13 mouse cellular contexts compared by ENCODE assay signal in genomic region chr10:61412910-61413625, GRCm38 (mm10). TPM values are rescaled to one million over a fixed set of nuclear protein-coding genes. Genes with fewer than 3 reads are reported as not detected.
DNase-seq lines count a peak whose midpoint lies in the region; TF ChIP-seq lines count a peak whose summit lies in the region.
"Had no signal": no experiment of that assay in that cellular context is flagged by ENCODE, and none has a peak within 500 bp of the region (broad histone marks: within the 10 kb centered on the region; RNA-seq: fewer than 3 reads in every experiment).

No protein-coding gene starts in this region.

- TF ChIP-seq POLR2A in liver, adult 2 months (IDR thresholded peaks at IDR 0.05; ENCODE audit: extremely low read depth, insufficient read depth, low read length) = no peak

- H3K4me3 ChIP-seq in liver, adult 2 months (ENCODE audit: insufficient read depth, low read depth, low read length) = no peak overlapping the region
- H3K4me3 ChIP-seq: hindbrain, embryonic 10.5 days; kidney, embryonic 15.5 days; left cerebral cortex, adult 2 months had no signal

- H3K79me2 ChIP-seq in liver, adult 2 months (ENCODE audit: control insufficient read depth, insufficient read depth, low read length) = no peaks in the 10 kb centered on the region

- peak; percentile 25 for DNase-seq in spleen, adult 12 weeks (ENCODE audit: low spot score)
- no peak for DNase-seq in spleen, adult 18-20 months
- peak; percentile 45 for DNase-seq in c-Kit-positive CD71-negative TER-119-negative erythroid progenitor cells, embryonic 14.5 days (ENCODE audit: low read depth)
- DNase-seq in liver, adult 2 months (ENCODE audit: extremely low read depth, low read depth, low spot score) = peak; percentile 88
- DNase-seq in cerebellum, postnatal 10 days = no peak
- DNase-seq in layer of hippocampus, adult 11-12 months (ENCODE audit: low spot score) = no peak
- DNase-seq in cerebellum, adult 9-11 months = no peak
- DNase-seq: adrenal gland, adult 8-10 months; cerebellum, adult 8-10 months; lung, postnatal 14 days had no signal

- 12% methylated on average over 21 of the region's 21 CpGs for WGBS in liver, adult 2 months

- no peak overlapping the region for H3K9ac ChIP-seq in liver, adult 2 months (ENCODE audit: low read depth, low read length)
- H3K9ac ChIP-seq: kidney, embryonic 15.5 days had no signal

- H3K4me1 ChIP-seq in liver, adult 2 months (ENCODE audit: control insufficient read depth, insufficient read depth, low read length) = peaks cover 10% of the 10 kb centered on the region

- H3K27ac ChIP-seq in liver, adult 2 months (replicated peaks; ENCODE audit: insufficient read depth, low read depth, low read length) = peak overlapping the region; percentile 45
- H3K27ac ChIP-seq: hindbrain, embryonic 10.5 days; kidney, embryonic 15.5 days; left cerebral cortex, adult 2 months had no signal

- no peaks in the 10 kb centered on the region for H3K27me3 ChIP-seq in liver, adult 2 months (ENCODE audit: control insufficient read depth, insufficient read depth, low read length)

- no peak for TF ChIP-seq CTCF in liver, adult 2 months (IDR thresholded peaks at IDR 0.05; ENCODE audit: low read depth, low read length)

- no peaks in the 10 kb centered on the region for H3K36me3 ChIP-seq in liver, adult 2 months (ENCODE audit: control insufficient read depth, insufficient read depth, low read length)
- H3K36me3 ChIP-seq: hindbrain, embryonic 10.5 days; kidney, embryonic 15.5 days had no signal

RNA-seq across cellular contexts. Expression of gene Nodal, which starts 4.7 kb away (rescaled TPM):
- 0.18 and 0.27 TPM in 2 replicates for total RNA-seq in liver, adult 2 months (2014; rRNA removed)
- 0.06 and 0.17 TPM in 2 replicates for polyA plus RNA-seq in liver, adult 2 months (2012; rRNA removed)
- total RNA-seq: adrenal gland, adult 8-10 months; left cerebral cortex, adult 2 months had no signal

RNA-seq across cellular contexts. Expression of gene Pald1, which starts 29.7 kb away (rescaled TPM):
- total RNA-seq in liver, adult 2 months (2014; rRNA removed) = 7.5 and 8.0 TPM in 2 replicates
- 6.6 and 8.1 TPM in 2 replicates for polyA plus RNA-seq in liver, adult 2 months (2012; rRNA removed)

RNA-seq across cellular contexts. Expression of gene Eif4ebp2, which starts 39.4 kb away (rescaled TPM):
- total RNA-seq in liver, adult 2 months (2014; rRNA removed) = 28.2 and 51.6 TPM in 2 replicates
- 117 and 136 TPM in 2 replicates for polyA plus RNA-seq in liver, adult 2 months (2012; rRNA removed)

Comparison
In these comparisons a context has a peak if more than half of its experiments do, and no peak if none do; other contexts are left out.
1. DNase-seq: peak in spleen, adult 12 weeks (single experiment), c-Kit-positive CD71-negative TER-119-negative erythroid progenitor cells, embryonic 14.5 days (single experiment) and liver, adult 2 months (single experiment); none in spleen, adult 18-20 months (0 of 2), cerebellum, postnatal 10 days (0 of 2), layer of hippocampus, adult 11-12 months (single experiment) and cerebellum, adult 9-11 months (single experiment).